ENCODE assay signal across 8 mouse cellular contexts in genomic region chr12:24895352-24895751, GRCm38 (mm10).
A peak's percentile ranks its signal among the peaks of the same experiment; 100 is the strongest.
DNase-seq lines count a peak whose midpoint lies in the region; ATAC-seq and TF ChIP-seq lines count a peak whose summit lies in the region.
"Had no signal": no experiment of that assay in that cellular context is flagged by ENCODE, and none has a peak within 500 bp of the region (broad histone marks: within the 10 kb centered on the region; RNA-seq: fewer than 3 reads in every experiment).

No protein-coding gene starts in this region.

- 90% methylated on average over 5 of the region's 5 CpGs for WGBS in hindbrain, embryonic 10.5 days
- WGBS in hindbrain, embryonic 16.5 days: 86% methylated on average over 5 of the region's 5 CpGs
- 68% methylated on average over 5 of the region's 5 CpGs for WGBS in intestine, postnatal 0 days

- no peak overlapping the region for H3K4me3 ChIP-seq in hindbrain, embryonic 10.5 days
- no peak overlapping the region for H3K4me3 ChIP-seq in hindbrain, embryonic 16.5 days (ENCODE audit: low read length)
- no peak overlapping the region for H3K4me3 ChIP-seq in layer of hippocampus, adult 2 months
- no peak overlapping the region for H3K4me3 ChIP-seq in intestine, postnatal 0 days (ENCODE audit: low read depth, low read length)
- H3K4me3 ChIP-seq: limb, embryonic 10.5 days had no signal

- no peak overlapping the region for H3K4me2 ChIP-seq in hindbrain, embryonic 16.5 days (ENCODE audit: low read length)
- H3K4me2 ChIP-seq in intestine, postnatal 0 days (replicated peaks; ENCODE audit: low read depth): no peak overlapping the region

- peaks cover 29% of the 10 kb centered on the region for H3K4me1 ChIP-seq in hindbrain, embryonic 10.5 days (replicated peaks)
- H3K4me1 ChIP-seq in hindbrain, embryonic 16.5 days (ENCODE audit: control insufficient read depth, insufficient read depth, low read depth, low read length): peaks cover 5% of the 10 kb centered on the region
- 0 out of 2 replicates have a peak, but pooled peaks cover 4% of the 10 kb centered on the region for H3K4me1 ChIP-seq in intestine, postnatal 0 days (replicated peaks; ENCODE audit: control insufficient read depth, insufficient read depth, low read length)

- peaks cover 55% of the 10 kb centered on the region for H3K36me3 ChIP-seq in hindbrain, embryonic 10.5 days
- 0 out of 2 replicates have a peak, but pooled peaks cover 2% of the 10 kb centered on the region for H3K36me3 ChIP-seq in hindbrain, embryonic 16.5 days (ENCODE audit: control insufficient read depth, insufficient read depth, low read length)
- no peaks in the 10 kb centered on the region for H3K36me3 ChIP-seq in intestine, postnatal 0 days (ENCODE audit: control insufficient read depth, insufficient read depth)

- no peak overlapping the region for H3K9ac ChIP-seq in hindbrain, embryonic 16.5 days (ENCODE audit: low read depth, low read length)
- no peak overlapping the region for H3K9ac ChIP-seq in intestine, postnatal 0 days (ENCODE audit: low read depth, low read length)

- no peak for DNase-seq in hindbrain, embryonic 10.5 days (ENCODE audit: low spot score)
- DNase-seq in adipocyte (ENCODE audit: low spot score): peak; percentile 3
- peak; percentile 78 for DNase-seq in fibroblast of lung, adult 2 months (ENCODE audit: low read depth)
- DNase-seq in lung, postnatal 10 days: peak; percentile 62
- DNase-seq in layer of hippocampus, adult 2 months (ENCODE audit: low spot score in 2 of 2): no peak

- no peak for TF ChIP-seq CTCF in layer of hippocampus, adult 2 months (conservative IDR thresholded peaks at IDR 0.05)
- TF ChIP-seq CTCF in intestine, postnatal 0 days (IDR thresholded peaks at IDR 0.05; ENCODE audit: low read depth): no peak

- peak overlapping the region; percentile 41; the same call in 1 of the 2 replicates for H3K27ac ChIP-seq in hindbrain, embryonic 10.5 days
- no peak overlapping the region for H3K27ac ChIP-seq in hindbrain, embryonic 16.5 days (ENCODE audit: low read depth, low read length)
- no peak overlapping the region for H3K27ac ChIP-seq in layer of hippocampus, adult 2 months
- no peak overlapping the region for H3K27ac ChIP-seq in intestine, postnatal 0 days (ENCODE audit: low read depth, low read length)

- no peaks in the 10 kb centered on the region for H3K27me3 ChIP-seq in hindbrain, embryonic 10.5 days (ENCODE audit: insufficient read depth, poor library complexity, severe bottlenecking)
- H3K27me3 ChIP-seq in hindbrain, embryonic 16.5 days (replicated peaks; ENCODE audit: control insufficient read depth, insufficient read depth, low read length): no peaks in the 10 kb centered on the region
- H3K27me3 ChIP-seq in intestine, postnatal 0 days (replicated peaks; ENCODE audit: control insufficient read depth, insufficient read depth, low read length): no peaks in the 10 kb centered on the region

- no peaks in the 10 kb centered on the region for H3K9me3 ChIP-seq in hindbrain, embryonic 10.5 days
- H3K9me3 ChIP-seq in hindbrain, embryonic 16.5 days (ENCODE audit: control insufficient read depth, low read length): no peaks in the 10 kb centered on the region
- no peaks in the 10 kb centered on the region for H3K9me3 ChIP-seq in intestine, postnatal 0 days (ENCODE audit: control insufficient read depth)
- H3K9me3 ChIP-seq: limb, embryonic 10.5 days had no signal

- ATAC-seq in hindbrain, embryonic 16.5 days: no peak
- ATAC-seq in intestine, postnatal 0 days: no peak

Comparison
In these comparisons a context has a peak if more than half of its experiments do, and no peak if none do; other contexts are left out.
1. DNase-seq: peak in adipocyte (single experiment), fibroblast of lung, adult 2 months (single experiment) and lung, postnatal 10 days (single experiment); none in hindbrain, embryonic 10.5 days (single experiment) and layer of hippocampus, adult 2 months (0 of 2).